Mouse (Mus musculus) MEL (cell line): ENCODE measurements at regions not wholly inside any gene's neighbourhood (a gene's known extent, or its start where the extent isn't known, plus 50 kb on each side); places are given as distances from the start of the nearest gene placed in this dataset.

Experiments
- DNase-seq: peaks from one replicate; pipeline ENCODE4 v3.0.0; 2011; ENCODE audit warnings: low read depth, low spot score
- H3K27ac ChIP-seq: 2 replicates; pipeline ENCODE4 v1.5.1; 2012; ENCODE audit warnings: low read depth, mild to moderate bottlenecking, control low read depth, low read length, moderate library complexity; ENCODE audit not compliant: control insufficient read depth
- H3K27me3 ChIP-seq, 2 experiments: fragments of 150-350 bp in 1 of 2; sonication (generic) in 1 of 2; 2 replicates each; pipeline ENCODE4 v1.6.1; 2012; ENCODE audit warnings: low read length in 2 of 2, mild to moderate bottlenecking in 2 of 2, improper control_type of control experiment in 1 of 2, moderate library complexity in 1 of 2; ENCODE audit not compliant: insufficient read depth in 2 of 2, control insufficient read depth in 1 of 2
- H3K36me3 ChIP-seq, 2 experiments: 2 replicates each; pipeline ENCODE4 v1.6.1; 2012 to 2014; ENCODE audit warnings: low read length in 2 of 2, improper control_type of control experiment in 1 of 2, inconsistent platforms in 1 of 2, mild to moderate bottlenecking in 1 of 2; ENCODE audit not compliant: insufficient read depth in 2 of 2, control insufficient read depth in 1 of 2
- H3K4me1 ChIP-seq, 2 experiments: fragments of 150-350 bp in 1 of 2; sonication (generic) in 1 of 2; 2 replicates each; pipeline ENCODE4 v1.6.1; 2012; ENCODE audit warnings: low read length in 2 of 2, improper control_type of control experiment in 1 of 2, mild to moderate bottlenecking in 1 of 2; ENCODE audit not compliant: insufficient read depth in 2 of 2, control insufficient read depth in 1 of 2
- H3K4me3 ChIP-seq, 2 experiments: fragments of 150-350 bp in 1 of 2; sonication (generic) in 1 of 2; 2 replicates each; pipeline ENCODE4 v1.5.1; 2012; ENCODE audit warnings: low read depth in 2 of 2, low read length in 2 of 2, mild to moderate bottlenecking in 2 of 2, moderate library complexity in 2 of 2, control low read depth in 1 of 2, improper control_type of control experiment in 1 of 2; ENCODE audit not compliant: control insufficient read depth in 1 of 2, insufficient read depth in 1 of 2
- H3K79me2 ChIP-seq: 2 replicates; pipeline ENCODE4 v1.6.1; 2012; ENCODE audit warnings: mild to moderate bottlenecking, low read length, moderate library complexity; ENCODE audit not compliant: control insufficient read depth, poor library complexity, insufficient read depth
- H3K9ac ChIP-seq: 2 replicates; pipeline ENCODE4 v1.6.1; 2012; ENCODE audit warnings: low read depth, mild to moderate bottlenecking, control low read depth, low read length, moderate library complexity; ENCODE audit not compliant: control insufficient read depth, poor library complexity, severe bottlenecking
- H3K9me3 ChIP-seq: fragments of 150-350 bp; sonication (generic); replicated peaks from 2 replicates; pipeline ENCODE4 v1.6.1; 2012; ENCODE audit warnings: mild to moderate bottlenecking, low read length, improper control_type of control experiment, moderate library complexity; ENCODE audit not compliant: insufficient read depth
- BHLHE40 ChIP-seq: IDR thresholded peaks from 2 replicates; pipeline ENCODE4 v1.6.1; 2012; ENCODE audit warnings: low read depth, mild to moderate bottlenecking, inconsistent platforms, low read length, improper control_type of control experiment, borderline replicate concordance
- CHD1 ChIP-seq: IDR thresholded peaks from 2 replicates; pipeline ENCODE4 v1.6.1; 2012; ENCODE audit warnings: low read depth, mild to moderate bottlenecking, inconsistent platforms, low read length, improper control_type of control experiment
- ETS1 ChIP-seq: IDR thresholded peaks from 2 replicates; pipeline ENCODE4 v1.6.1; 2012; ENCODE audit warnings: low read depth, mild to moderate bottlenecking, inconsistent platforms, low read length, improper control_type of control experiment, moderate library complexity
- GABPA ChIP-seq: IDR thresholded peaks from 2 replicates; pipeline ENCODE4 v1.6.1; 2012; ENCODE audit warnings: low read depth, mild to moderate bottlenecking, inconsistent platforms, low read length, improper control_type of control experiment, moderate library complexity
- KAT2A ChIP-seq: conservative IDR thresholded peaks from 2 replicates; pipeline ENCODE4 v1.6.1; 2012; ENCODE audit warnings: low read depth, low read length, improper control_type of control experiment, inconsistent platforms
- MAFK ChIP-seq: IDR thresholded peaks from 2 replicates; pipeline ENCODE4 v1.6.1; 2011; ENCODE audit warnings: low read depth, mild to moderate bottlenecking, low read length, improper control_type of control experiment, borderline replicate concordance
- MAX ChIP-seq: IDR thresholded peaks from 2 replicates; pipeline ENCODE4 v1.6.1; 2011; ENCODE audit warnings: low read length, improper control_type of control experiment
- MAZ ChIP-seq: IDR thresholded peaks from 2 replicates; pipeline ENCODE4 v1.6.1; 2012; ENCODE audit warnings: low read depth, mild to moderate bottlenecking, inconsistent platforms, low read length, improper control_type of control experiment
- MYB ChIP-seq: IDR thresholded peaks from 2 replicates; pipeline ENCODE4 v1.6.1; 2011; ENCODE audit warnings: mild to moderate bottlenecking, low read depth, low read length, improper control_type of control experiment
- POLR2A ChIP-seq, 2 experiments: IDR thresholded peaks; 2 replicates each; pipeline ENCODE4 v1.6.1; 2011 to 2012; ENCODE audit warnings: low read length in 2 of 2, mild to moderate bottlenecking in 2 of 2, control low read depth in 1 of 2, improper control_type of control experiment in 1 of 2, low read depth in 1 of 2, moderate library complexity in 1 of 2; ENCODE audit not compliant: control insufficient read depth in 1 of 2, insufficient read depth in 1 of 2, poor library complexity in 1 of 2
- POLR2AphosphoS5 ChIP-seq: IDR thresholded peaks from 2 replicates; pipeline ENCODE4 v1.6.1; 2012; ENCODE audit warnings: low read depth, borderline replicate concordance, mild to moderate bottlenecking, inconsistent platforms, low read length, moderate library complexity, mixed read lengths
- SMC3 ChIP-seq: IDR thresholded peaks from 2 replicates; pipeline ENCODE4 v1.6.1; 2011; ENCODE audit warnings: low read depth, low read length, improper control_type of control experiment
- TAL1 ChIP-seq: IDR thresholded peaks from 2 replicates; pipeline ENCODE4 v1.6.1; 2012; ENCODE audit warnings: mild to moderate bottlenecking, inconsistent platforms, low read length, moderate library complexity, mixed read lengths
- TBP ChIP-seq: IDR thresholded peaks from 2 replicates; pipeline ENCODE4 v1.8.0; 2011; ENCODE audit warnings: low read depth, low read length, improper control_type of control experiment
- TCF12 ChIP-seq: IDR thresholded peaks from 2 replicates; pipeline ENCODE4 v1.6.1; 2014; ENCODE audit warnings: low read depth, mild to moderate bottlenecking, inconsistent platforms, low read length, improper control_type of control experiment, moderate library complexity
- USF1 ChIP-seq: IDR thresholded peaks from 2 replicates; pipeline ENCODE4 v1.6.1; 2014; ENCODE audit warnings: low read depth, mild to moderate bottlenecking, inconsistent platforms, low read length, improper control_type of control experiment, moderate library complexity
- USF2 ChIP-seq, 2 experiments: IDR thresholded peaks; 2 replicates each; pipeline ENCODE4 v1.6.1; 2011 to 2012; ENCODE audit warnings: improper control_type of control experiment in 2 of 2, low read length in 2 of 2, borderline replicate concordance in 1 of 2, inconsistent platforms in 1 of 2, low read depth in 1 of 2, mild to moderate bottlenecking in 1 of 2; ENCODE audit not compliant: insufficient read depth in 1 of 2
- ZC3H11A ChIP-seq: IDR thresholded peaks from 2 replicates; pipeline ENCODE4 v1.6.1; 2012; ENCODE audit warnings: low read depth, mild to moderate bottlenecking, inconsistent platforms, low read length, improper control_type of control experiment
- ZMIZ1 ChIP-seq: IDR thresholded peaks from 2 replicates; pipeline ENCODE4 v1.6.1; 2012; ENCODE audit warnings: low read depth, mild to moderate bottlenecking, inconsistent platforms, low read length, improper control_type of control experiment, moderate library complexity
- ZNF384 ChIP-seq: IDR thresholded peaks from 2 replicates; pipeline ENCODE4 v1.6.1; 2012; ENCODE audit warnings: low read depth, mild to moderate bottlenecking, inconsistent platforms, low read length, improper control_type of control experiment

- Histone ChIP-seq H3K9me3 (no peaks in the 10 kb centered on the region), H3K9ac (no peak overlapping the region), H3K36me3 (no peaks in the 10 kb centered on the region), H3K4me1 (no peaks in the 10 kb centered on the region), H3K79me2 (no peaks in the 10 kb centered on the region), H3K27ac (no peak overlapping the region), H3K4me3 (no peak overlapping the region), H3K27me3 (no peaks in the 10 kb centered on the region)
- no peak for DNase-seq
- no peak for TF ChIP-seq MAZ
- no peak for TF ChIP-seq ETS1
- TF ChIP-seq USF1 = no peak
- TF ChIP-seq TBP = no peak
- TF ChIP-seq TAL1 = no peak
- no peak for TF ChIP-seq ZNF384
- TF ChIP-seq POLR2A (IDR thresholded peaks at IDR 0.05; ENCODE audit: control insufficient read depth in 1 of 2, insufficient read depth in 1 of 2, low read depth in 1 of 2, low read length in 2 of 2, poor library complexity in 1 of 2) = no peak
- TF ChIP-seq CHD1 = no peak
- no peak for TF ChIP-seq USF2 (IDR thresholded peaks at IDR 0.05; ENCODE audit: borderline replicate concordance in 1 of 2, insufficient read depth in 1 of 2, low read depth in 1 of 2, low read length in 2 of 2)
- no peak for TF ChIP-seq MAFK
- no peak for TF ChIP-seq BHLHE40
- TF ChIP-seq MAX = no peak
- TF ChIP-seq ZMIZ1 = no peak
- no peak for TF ChIP-seq KAT2A
- no peak for TF ChIP-seq MYB
- no peak for TF ChIP-seq POLR2AphosphoS5
- TF ChIP-seq SMC3 = no peak
- TF ChIP-seq TCF12 = no peak
- no peak for TF ChIP-seq ZC3H11A
- TF ChIP-seq GABPA = no peak
Measured at GRCm38 (mm10) chrX:47461660-47462490, 430.9 kb downstream of the Smarca1 start.
